Mouse (Mus musculus): ENCODE results near the gene Fbxl12. TPM values are rescaled to one million over a fixed set of nuclear protein-coding genes. Genes with fewer than 3 reads are reported as not detected.
"Not testable (repeated sequence)": the region's sequence is repeated elsewhere in the genome, so short reads cannot be mapped to it uniquely, and the experiment has no call there.

Fbxl12 gene
- 15.0 and 15.4 TPM in 2 replicates for polyA plus RNA-seq (2015; fragmentation: Nextera tagmentation; extraction: Ambion mirVana)

DNA sequence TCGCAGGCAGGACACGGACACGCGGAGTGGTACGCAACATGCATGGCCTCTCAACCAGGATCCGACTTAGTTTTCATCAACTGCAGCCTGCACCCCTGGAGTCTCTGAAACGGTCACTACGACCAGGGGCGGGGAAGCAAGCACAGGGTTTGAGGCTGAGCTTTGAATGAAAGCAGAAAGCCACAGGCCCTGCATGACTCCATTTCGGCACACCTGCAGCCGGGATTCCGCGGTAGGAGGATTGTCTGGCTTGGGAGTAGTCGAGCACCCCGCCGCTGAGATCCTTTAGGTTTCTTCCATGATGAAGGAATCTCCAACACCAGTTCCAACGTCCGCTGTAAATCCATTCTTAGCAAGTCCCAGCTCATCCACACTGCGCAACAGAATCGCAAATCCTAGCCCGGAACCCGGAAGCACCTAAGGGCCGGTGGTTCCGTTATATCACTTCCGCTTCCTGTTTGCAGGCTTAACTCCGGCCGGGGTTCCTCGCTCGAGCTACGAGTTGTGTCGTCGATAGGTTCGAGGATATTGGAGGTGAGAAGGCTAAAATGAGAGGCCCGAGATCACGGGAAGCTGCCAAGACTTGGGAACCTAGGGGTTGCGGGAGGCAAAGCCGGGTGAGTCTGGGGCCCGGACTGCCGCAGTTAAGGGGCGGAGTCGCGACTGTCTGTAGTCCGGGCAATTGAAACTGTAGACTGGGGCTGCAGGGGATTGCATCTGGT, at the start of gene Fbxl12:
TSS of gene Fbxl12 (minus strand) at position 408 of the 722 bp plus-strand sequence.
- no peaks in the 10 kb centered on the region for H3K27me3 ChIP-seq
- ATAC-seq: peak; percentile 54
- peak within 1 kb of the TSS; percentile 85 for H3K27ac ChIP-seq
- H3K4me1 ChIP-seq: peaks cover 42% of the 10 kb centered on the region
- no peaks in the 10 kb centered on the region for H3K9me3 ChIP-seq (replicated peaks)
- peaks cover 35% of the 10 kb centered on the region for H3K36me3 ChIP-seq (ENCODE audit: poor library complexity, severe bottlenecking)
- peak within 1 kb of the TSS; percentile 95 for H3K4me3 ChIP-seq
- peak within 1 kb of the TSS; percentile 84 for H3K9ac ChIP-seq
- under 1% methylated on average over 43 of the region's 43 CpGs for WGBS
- H3K4me2 ChIP-seq: peak within 1 kb of the TSS; percentile 100

DNA sequence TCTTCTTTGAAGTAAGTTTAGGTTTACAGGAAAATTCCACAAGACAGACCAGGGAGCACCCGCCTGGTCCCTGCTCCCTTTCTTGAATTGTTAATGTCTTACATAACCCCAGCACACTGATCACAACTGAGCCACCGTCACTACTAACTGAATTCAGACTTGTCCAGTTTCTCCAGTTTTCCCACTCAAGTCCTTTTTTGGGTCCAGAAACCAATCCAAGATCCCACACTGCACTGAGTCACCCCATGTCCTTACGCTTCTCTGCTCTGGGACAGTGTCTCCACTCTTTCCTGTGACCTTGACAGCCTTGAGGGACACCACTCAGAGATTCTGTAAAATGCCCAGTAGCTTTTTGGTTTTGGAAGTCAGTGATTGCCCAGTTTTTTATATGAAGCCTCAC, 48.3 kb upstream of the Fbxl12 start:
- Histone ChIP-seq H3K36me3 (ENCODE audit: poor library complexity, severe bottlenecking) (no peaks in the 10 kb centered on the region), H3K9me3 (replicated peaks) (no peaks in the 10 kb centered on the region), H3K27ac (no peak overlapping the region), H3K9ac (no peak overlapping the region), H3K4me1 (peaks cover 41% of the 10 kb centered on the region), H3K4me3 (no peak overlapping the region), H3K4me2 (no peak overlapping the region), H3K27me3 (peaks cover 15% of the 10 kb centered on the region)
- no peak for ATAC-seq
- 92% methylated on average over 3 of the region's 3 CpGs for WGBS

DNA sequence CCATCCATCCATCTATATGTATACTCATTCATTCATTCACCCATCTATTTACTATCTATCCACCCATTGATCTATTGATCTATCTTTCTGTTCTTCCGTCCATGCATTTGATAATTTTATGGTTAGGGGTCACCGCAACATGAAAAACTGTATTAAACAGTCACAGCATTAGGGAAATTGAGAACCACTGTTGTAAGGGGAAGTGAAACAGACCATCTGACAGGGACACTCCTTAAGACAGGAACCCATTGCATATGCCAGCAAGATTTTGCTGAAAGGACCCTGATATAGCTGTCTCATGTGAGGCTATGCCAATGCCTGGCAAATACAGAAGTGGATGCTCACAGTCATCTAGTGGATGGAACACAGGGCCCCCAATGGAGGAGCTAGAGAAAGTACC, 45.9 kb upstream of the Fbxl12 start:
- not testable (repeated sequence) for H3K9me3 ChIP-seq (replicated peaks); H3K4me3 ChIP-seq; ATAC-seq; H3K27ac ChIP-seq; H3K4me2 ChIP-seq; H3K36me3 ChIP-seq (ENCODE audit: poor library complexity, severe bottlenecking); H3K9ac ChIP-seq
- Histone ChIP-seq H3K4me1 (peaks cover 20% of the 10 kb centered on the region), H3K27me3 (peaks cover 14% of the 10 kb centered on the region)
- WGBS: 94% methylated on average over 2 of the region's 2 CpGs

DNA sequence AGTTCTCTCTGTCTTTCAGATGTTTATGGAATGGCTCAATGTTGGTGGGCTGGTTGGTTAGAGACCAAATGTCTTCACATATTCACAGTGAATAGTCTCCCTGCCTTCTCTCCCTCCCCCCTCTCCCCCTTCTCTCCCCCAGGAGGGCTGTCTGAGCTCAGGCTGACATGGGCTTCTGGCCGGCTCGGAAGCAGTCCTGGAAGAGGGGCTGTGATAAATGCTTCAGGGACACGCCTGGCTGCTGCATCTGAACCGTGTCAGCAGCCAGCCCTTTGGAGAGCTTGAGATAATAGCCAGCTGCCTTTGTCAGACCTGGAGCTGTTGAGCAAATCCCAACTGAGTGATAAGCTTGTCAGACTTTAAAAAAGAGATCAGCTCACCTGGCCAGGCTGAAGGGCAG, 45.3 kb upstream of the Fbxl12 start:
- Histone ChIP-seq H3K27ac (no peak overlapping the region), H3K9me3 (replicated peaks) (no peaks in the 10 kb centered on the region), H3K4me1 (peaks cover 15% of the 10 kb centered on the region), H3K27me3 (peaks cover 8% of the 10 kb centered on the region), H3K4me3 (no peak overlapping the region), H3K36me3 (ENCODE audit: poor library complexity, severe bottlenecking) (no peaks in the 10 kb centered on the region), H3K4me2 (no peak overlapping the region), H3K9ac (peak overlapping the region; percentile 13; the same call in 1 of the 2 replicates)
- ATAC-seq: no peak
- 2% methylated on average over 4 of the region's 4 CpGs for WGBS

DNA sequence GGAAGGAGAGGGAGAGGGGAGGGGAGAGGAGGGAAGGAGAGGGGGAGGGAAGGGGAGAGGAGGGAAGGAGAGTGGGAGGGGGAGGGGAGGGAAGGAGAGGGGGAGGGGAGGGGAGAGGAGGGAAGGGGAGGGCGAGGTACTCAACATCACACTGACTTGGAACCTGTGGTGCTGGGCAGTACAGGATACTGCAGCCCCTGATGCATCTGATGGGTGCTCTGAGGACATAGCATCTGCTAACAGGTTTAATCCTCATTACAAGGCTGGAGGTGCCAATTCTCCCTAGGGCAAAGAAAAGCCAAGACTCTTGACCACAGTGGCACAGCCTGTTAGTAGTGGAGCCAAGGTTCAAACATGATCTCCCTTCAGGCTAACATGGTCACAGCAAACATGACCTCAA, 44.8 kb upstream of the Fbxl12 start:
- Histone ChIP-seq H3K4me3 (no peak overlapping the region), H3K4me2 (no peak overlapping the region), H3K27ac (no peak overlapping the region), H3K9me3 (replicated peaks) (no peaks in the 10 kb centered on the region), H3K9ac (peak overlapping the region; percentile 13; the same call in 1 of the 2 replicates), H3K36me3 (ENCODE audit: poor library complexity, severe bottlenecking) (no peaks in the 10 kb centered on the region), H3K27me3 (peaks cover 6% of the 10 kb centered on the region; the same call in 1 of the 2 replicates), H3K4me1 (peaks cover 10% of the 10 kb centered on the region)
- WGBS: 80% methylated on average over 1 of the region's 1 CpGs
- no peak for ATAC-seq

DNA sequence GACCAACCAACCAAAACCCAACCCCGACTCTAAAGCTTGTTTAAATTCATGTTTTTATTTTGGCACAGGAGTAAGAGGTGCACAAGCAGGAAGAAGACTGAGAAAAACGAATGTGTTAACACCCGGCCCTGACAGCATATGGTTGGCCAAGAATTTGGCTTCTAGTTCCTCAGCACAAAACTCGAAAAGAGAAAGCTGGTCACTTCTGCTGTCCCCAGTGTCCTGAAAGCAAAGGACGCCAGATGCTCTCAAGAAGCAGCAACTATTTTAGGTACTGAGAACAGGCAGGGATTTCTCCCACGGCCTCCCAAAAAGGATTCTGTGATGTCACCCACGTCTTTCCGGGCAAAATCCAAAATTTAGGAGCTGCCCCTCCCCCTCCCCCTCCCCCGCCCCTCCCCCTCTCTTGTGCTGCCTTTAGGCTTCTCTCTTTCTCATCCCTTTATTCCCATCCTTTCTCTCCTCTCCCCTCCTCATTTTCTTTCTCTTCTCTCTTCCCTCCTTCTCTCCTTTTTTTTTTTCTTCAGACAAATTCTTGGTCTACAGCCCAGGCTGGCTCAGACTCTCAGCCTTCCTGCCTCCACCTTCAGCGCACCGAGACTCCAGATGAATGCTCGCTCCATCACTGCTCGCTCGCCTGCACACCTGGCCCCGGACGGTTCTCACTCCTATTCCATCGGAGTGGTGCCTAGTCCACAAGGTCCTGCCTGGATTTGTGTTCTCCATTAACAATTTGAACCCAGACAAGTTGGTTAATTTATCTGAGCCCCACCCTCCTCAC, 40.7 kb upstream of the Fbxl12 start:
- Histone ChIP-seq H3K4me1 (peaks cover 24% of the 10 kb centered on the region), H3K4me3 (no peak overlapping the region), H3K36me3 (ENCODE audit: poor library complexity, severe bottlenecking) (no peaks in the 10 kb centered on the region), H3K27me3 (0 out of 2 replicates have a peak, but pooled peaks cover 2% of the 10 kb centered on the region), H3K9ac (no peak overlapping the region), H3K9me3 (replicated peaks) (no peaks in the 10 kb centered on the region), H3K4me2 (no peak overlapping the region), H3K27ac (no peak overlapping the region)
- no peak for ATAC-seq
- 55% methylated on average over 17 of the region's 17 CpGs for WGBS

DNA sequence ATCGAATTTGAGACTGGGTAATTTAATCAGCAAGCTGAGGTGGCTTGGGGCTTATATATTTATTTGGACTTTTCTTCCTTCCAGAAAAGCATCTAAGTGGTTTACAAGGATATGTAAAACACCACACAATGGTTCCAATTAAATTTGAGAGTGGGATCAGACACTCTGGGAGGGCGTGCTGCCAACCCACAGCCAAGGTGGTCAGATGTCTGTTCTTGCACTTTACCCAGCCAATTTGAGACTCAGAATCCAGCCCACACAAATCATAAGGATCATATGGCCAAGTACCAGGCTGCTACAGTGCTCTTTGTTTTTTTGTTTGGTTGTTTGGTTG, 37.8 kb upstream of the Fbxl12 start:
- Histone ChIP-seq H3K4me3 (no peak overlapping the region), H3K36me3 (ENCODE audit: poor library complexity, severe bottlenecking) (no peaks in the 10 kb centered on the region), H3K4me2 (no peak overlapping the region), H3K9ac (no peak overlapping the region), H3K27me3 (no peaks in the 10 kb centered on the region), H3K9me3 (replicated peaks) (no peaks in the 10 kb centered on the region), H3K27ac (peak overlapping the region; percentile 61), H3K4me1 (peaks cover 32% of the 10 kb centered on the region)
- ATAC-seq: peak; percentile 45
- 14% methylated on average over 2 of the region's 2 CpGs for WGBS

DNA sequence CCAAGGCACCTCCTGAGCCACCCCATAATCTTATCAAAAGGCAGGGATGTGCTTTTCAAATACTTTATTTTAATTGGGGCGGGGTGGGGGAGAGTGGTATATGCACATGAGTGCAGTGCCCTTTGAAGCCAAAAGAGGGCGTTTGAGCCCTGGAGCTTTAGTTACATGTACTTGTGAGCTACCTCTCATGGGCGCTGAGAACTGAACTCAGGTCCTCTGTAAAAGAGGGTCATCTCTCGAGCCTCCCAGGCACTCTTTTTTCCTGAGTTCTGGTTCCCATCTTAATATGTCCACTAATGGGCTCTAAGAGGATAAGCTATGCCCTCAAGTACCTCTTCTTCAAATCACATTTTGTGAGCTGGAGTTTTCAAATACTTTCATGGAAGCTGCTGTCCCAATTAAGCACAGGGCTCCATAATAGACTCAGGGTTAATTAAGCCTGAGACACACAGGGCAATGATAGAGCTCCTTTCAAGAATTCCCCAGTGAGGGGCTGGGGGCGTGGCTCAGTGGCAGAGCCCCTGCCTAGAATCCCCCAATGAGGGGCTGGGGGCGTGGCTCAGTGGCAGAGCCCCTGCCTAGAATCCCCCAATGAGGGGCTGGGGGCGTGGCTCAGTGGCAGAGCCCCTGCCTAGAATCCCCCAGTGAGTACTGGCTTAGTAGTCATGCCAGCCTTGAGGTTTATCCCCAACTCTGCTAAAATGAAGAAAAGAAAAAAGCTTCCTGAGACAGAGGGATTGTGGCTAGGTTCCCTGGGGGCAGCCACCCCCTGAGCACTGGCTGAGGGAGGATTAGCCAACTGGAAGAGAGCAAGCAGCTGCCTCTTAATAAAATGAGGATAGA, 37.2 kb upstream of the Fbxl12 start:
- whole genome bisulfite sequencing: 20% methylated on average over 7 of the region's 7 CpGs

DNA sequence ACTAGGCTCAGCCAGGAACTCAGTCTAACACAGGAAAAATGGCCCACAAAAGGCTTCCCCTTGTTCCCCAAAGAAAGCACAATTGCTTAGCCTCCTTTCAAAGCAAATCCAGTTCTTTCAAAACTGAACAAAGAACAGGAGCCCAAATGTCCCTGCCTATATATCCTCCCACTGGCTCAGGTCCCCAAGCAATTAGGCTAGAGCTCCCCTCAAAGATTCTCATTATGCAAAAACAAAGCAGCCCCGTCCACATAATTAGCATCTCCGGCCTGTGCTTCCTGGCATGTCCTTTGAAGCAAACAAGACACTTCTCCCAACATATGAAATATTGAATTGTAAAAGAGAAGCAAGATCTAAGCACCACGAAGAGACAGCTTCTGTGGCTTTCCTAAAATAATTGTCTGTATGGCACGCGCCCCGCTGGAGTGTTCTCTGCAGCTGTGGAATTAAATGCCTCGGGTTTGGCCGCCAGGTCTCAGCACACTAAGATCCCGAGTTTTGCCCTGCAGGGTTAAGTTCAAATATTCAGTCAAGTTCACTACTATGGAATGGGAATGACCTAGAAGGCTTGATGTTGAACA, 35.9 kb upstream of the Fbxl12 start:
- H3K4me3 ChIP-seq: no peak overlapping the region
- H3K4me2 ChIP-seq: no peak overlapping the region
- 26% methylated on average over 9 of the region's 9 CpGs for WGBS
- ATAC-seq: no peak
- no peaks in the 10 kb centered on the region for H3K27me3 ChIP-seq
- H3K9me3 ChIP-seq (replicated peaks): no peaks in the 10 kb centered on the region
- H3K27ac ChIP-seq: peak overlapping the region; percentile 60
- H3K4me1 ChIP-seq: peaks cover 32% of the 10 kb centered on the region
- H3K36me3 ChIP-seq (ENCODE audit: poor library complexity, severe bottlenecking): no peaks in the 10 kb centered on the region
- no peak overlapping the region for H3K9ac ChIP-seq

More for the DNA sequence above, 37.2 kb upstream of the Fbxl12 start:
- peak; percentile 72 for ATAC-seq
- Histone ChIP-seq H3K27ac (peak overlapping the region; percentile 61), H3K27me3 (no peaks in the 10 kb centered on the region), H3K4me2 (no peak overlapping the region), H3K4me1 (peaks cover 32% of the 10 kb centered on the region), H3K36me3 (ENCODE audit: poor library complexity, severe bottlenecking) (no peaks in the 10 kb centered on the region), H3K9me3 (replicated peaks) (no peaks in the 10 kb centered on the region), H3K4me3 (no peak overlapping the region), H3K9ac (no peak overlapping the region)

DNA sequence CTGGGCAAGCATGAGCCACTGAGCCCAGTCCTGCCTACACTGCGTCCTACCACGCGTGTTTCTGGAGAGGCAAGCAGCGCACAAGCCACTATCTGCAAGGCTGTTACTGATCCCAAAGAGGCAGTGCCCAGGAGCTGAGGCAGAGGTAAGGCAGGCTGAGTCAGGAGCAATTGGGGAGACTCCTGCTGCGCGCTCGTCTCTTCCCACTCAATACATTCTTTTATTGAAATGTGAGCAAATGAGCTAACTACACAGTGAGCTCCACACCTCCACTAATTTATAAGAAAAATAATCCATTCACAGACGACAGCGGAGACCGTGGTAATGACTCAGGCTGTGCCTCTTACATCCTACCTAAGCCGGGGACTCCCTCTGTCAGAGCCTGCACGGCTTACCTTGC, 33.3 kb upstream of the Fbxl12 start:
- peaks cover 32% of the 10 kb centered on the region for H3K4me1 ChIP-seq
- H3K4me2 ChIP-seq: no peak overlapping the region
- no peaks in the 10 kb centered on the region for H3K27me3 ChIP-seq
- H3K9me3 ChIP-seq (replicated peaks): no peaks in the 10 kb centered on the region
- no peak for ATAC-seq
- H3K4me3 ChIP-seq: no peak overlapping the region
- no peak overlapping the region for H3K9ac ChIP-seq
- 86% methylated on average over 12 of the region's 12 CpGs for WGBS
- peaks cover 5% of the 10 kb centered on the region; the same call in 1 of the 2 replicates for H3K36me3 ChIP-seq (ENCODE audit: poor library complexity, severe bottlenecking)
- no peak overlapping the region for H3K27ac ChIP-seq

DNA sequence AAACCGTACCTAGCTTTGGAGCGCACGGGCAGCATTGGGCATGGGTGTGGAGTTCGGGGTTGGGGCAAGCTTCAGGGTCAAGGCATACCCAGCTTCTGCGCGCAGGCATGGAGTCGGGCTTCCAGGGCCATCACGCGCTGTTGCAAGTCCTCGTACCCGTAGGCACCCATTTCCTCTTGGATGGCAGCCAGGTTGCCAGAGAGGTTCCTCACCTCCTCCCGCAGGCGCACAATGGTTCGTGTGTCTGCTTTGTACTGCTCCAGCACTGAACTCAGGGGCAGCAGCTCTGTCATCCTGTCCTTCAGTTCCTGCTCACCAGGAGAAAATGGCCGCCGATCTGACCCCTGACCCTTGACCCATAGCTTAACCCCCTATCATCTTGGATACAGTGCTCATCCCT, 27.5 kb upstream of the Fbxl12 start:
- Histone ChIP-seq H3K27me3 (no peaks in the 10 kb centered on the region), H3K4me3 (no peak overlapping the region), H3K4me2 (no peak overlapping the region), H3K27ac (no peak overlapping the region), H3K9ac (no peak overlapping the region), H3K9me3 (replicated peaks) (no peaks in the 10 kb centered on the region), H3K36me3 (ENCODE audit: poor library complexity, severe bottlenecking) (peaks cover 26% of the 10 kb centered on the region), H3K4me1 (peaks cover 5% of the 10 kb centered on the region; the same call in 1 of the 2 replicates)
- 83% methylated on average over 16 of the region's 16 CpGs for WGBS
- no peak for ATAC-seq

All from forebrain, embryonic 13.5 days (tissue).